Mouse (Mus musculus) cortical plate, adult 2 months (tissue): ENCODE measurements around the gene Cyb5r4. TPM values are rescaled to one million over a fixed set of nuclear protein-coding genes. Genes with fewer than 3 reads are reported as not detected.

Source experiments
- H3K27ac ChIP-seq: fragments of 200-500 bp; 2 replicates; pipeline ENCODE4 v1.5.1; 2012; ENCODE audit warnings: low read length, control low read depth, inconsistent platforms; ENCODE audit not compliant: insufficient read depth
- H3K4me1 ChIP-seq: fragments of 200-500 bp; 2 replicates; pipeline ENCODE4 v1.6.1; 2011; ENCODE audit warnings: low read length; ENCODE audit not compliant: control insufficient read depth, insufficient read depth
- H3K4me3 ChIP-seq: fragments of 200-500 bp; 2 replicates; pipeline ENCODE4 v1.5.1; 2011; ENCODE audit warnings: mild to moderate bottlenecking, low read length, control low read depth; ENCODE audit not compliant: insufficient read depth
- CTCF ChIP-seq: fragments of 200-500 bp; IDR thresholded peaks from 2 replicates; pipeline ENCODE4 v1.5.1; 2011; ENCODE audit warnings: mild to moderate bottlenecking, control low read depth, low read length; ENCODE audit not compliant: insufficient read depth; ENCODE audit errors: extremely low read depth
- POLR2A ChIP-seq: fragments of 200-500 bp; IDR thresholded peaks from 2 replicates; pipeline ENCODE4 v1.6.1; 2011; ENCODE audit warnings: mild to moderate bottlenecking, low read length, control low read depth; ENCODE audit not compliant: insufficient read depth; ENCODE audit errors: extremely low read depth
- polyA plus RNA-seq: library from polyadenylated mRNA; depleted of rRNA; stranded (reverse); fragments of >200 nt; gene quantifications from 2 replicates; pipeline ENCODE4 v1.2.3, GENCODE M21; 2012

Cyb5r4 gene
- polyA plus RNA-seq, 1 experiment, result 34.4 TPM

- TF ChIP-seq POLR2A, result no peak
- no peak for TF ChIP-seq CTCF
- Histone ChIP-seq H3K4me1 (no peaks in the 10 kb centered on the region), H3K27ac (no peak overlapping the region), H3K4me3 (no peak overlapping the region)
Observed at GRCm38 (mm10) chr9:86986703-86987296, 35.0 kb upstream of the Cyb5r4 start.

- Histone ChIP-seq H3K4me1 (no peaks in the 10 kb centered on the region), H3K27ac (no peak overlapping the region), H3K4me3 (no peak overlapping the region)
- no peak for TF ChIP-seq CTCF
- TF ChIP-seq POLR2A, result no peak
Observed at GRCm38 (mm10) chr9:86989822-86990221, 32.0 kb upstream of the Cyb5r4 start.

- no peaks in the 10 kb centered on the region for H3K4me1 ChIP-seq
- TF ChIP-seq POLR2A, result no peak
- no peak for TF ChIP-seq CTCF
- H3K4me3 ChIP-seq, result no peak overlapping the region
- H3K27ac ChIP-seq, result no peak overlapping the region
Observed at GRCm38 (mm10) chr9:86991758-86992157, 30.1 kb upstream of the Cyb5r4 start.

GRCm38 (mm10) chr9:86997046-86997691, 24.6 kb upstream of the Cyb5r4 start:
- peaks cover 2% of the 10 kb centered on the region; the same call in 1 of the 2 replicates for H3K4me1 ChIP-seq
- no peak overlapping the region for H3K4me3 ChIP-seq
- no peak for TF ChIP-seq CTCF
- H3K27ac ChIP-seq, result no peak overlapping the region

GRCm38 (mm10) chr9:86999956-87000582, 21.7 kb upstream of the Cyb5r4 start:
- TF ChIP-seq POLR2A, result no peak
- TF ChIP-seq CTCF, result no peak
- Histone ChIP-seq H3K4me1 (peaks cover 2% of the 10 kb centered on the region; the same call in 1 of the 2 replicates), H3K27ac (no peak overlapping the region), H3K4me3 (no peak overlapping the region)

- TF ChIP-seq CTCF (no peak), POLR2A (no peak)
- no peak overlapping the region for H3K4me3 ChIP-seq
- no peak overlapping the region for H3K27ac ChIP-seq
- peaks cover 2% of the 10 kb centered on the region; the same call in 1 of the 2 replicates for H3K4me1 ChIP-seq
Observed at GRCm38 (mm10) chr9:87004701-87005434, 16.9 kb upstream of the Cyb5r4 start.

GRCm38 (mm10) chr9:87005435-87005779, 16.4 kb upstream of the Cyb5r4 start:
- H3K4me3 ChIP-seq, result no peak overlapping the region
- no peak for TF ChIP-seq POLR2A
- H3K4me1 ChIP-seq, result no peaks in the 10 kb centered on the region
- no peak overlapping the region for H3K27ac ChIP-seq

GRCm38 (mm10) chr9:87008507-87008906, 13.3 kb upstream of the Cyb5r4 start:
- Histone ChIP-seq H3K4me1 (no peaks in the 10 kb centered on the region), H3K4me3 (no peak overlapping the region), H3K27ac (no peak overlapping the region)
- TF ChIP-seq CTCF (no peak), POLR2A (no peak)

- Histone ChIP-seq H3K4me1 (no peaks in the 10 kb centered on the region), H3K4me3 (no peak overlapping the region), H3K27ac (no peak overlapping the region)
- TF ChIP-seq CTCF (no peak), POLR2A (no peak)
Observed at GRCm38 (mm10) chr9:87008919-87009318, 12.9 kb upstream of the Cyb5r4 start.
